Mouse (Mus musculus) neural tube, embryonic 13.5 days (tissue): ENCODE data around the gene Olfr18. TPM values are rescaled to one million over a fixed set of nuclear protein-coding genes. Genes with fewer than 3 reads are reported as not detected.

Source experiments
- polyA plus RNA-seq: library from polyadenylated mRNA; unstranded; fragments of >200 nt; fragmentation: Nextera tagmentation; extraction: Ambion mirVana; gene quantifications from 2 replicates; pipeline ENCODE4 v1.2.1, GENCODE M21; 2015

The Olfr18 gene
- polyA plus RNA-seq, 1 experiment from 2014 or later = 0.13 TPM

Other genes starting within 250 kb of the Olfr18 start
- gene Olfr868, start 237.5 kb downstream of the Olfr18 start, polyA plus RNA-seq = not detected in 2 replicates
- gene Olfr869, start 207.1 kb downstream of the Olfr18 start, polyA plus RNA-seq = not detected in 2 replicates
- not detected in 2 replicates for gene Olfr870, start 162.0 kb downstream of the Olfr18 start, polyA plus RNA-seq
- not detected in 2 replicates for gene Olfr871, start 123.9 kb downstream of the Olfr18 start, polyA plus RNA-seq
- not detected in 2 replicates for gene Olfr872, start 99.0 kb downstream of the Olfr18 start, polyA plus RNA-seq
- not detected in 2 replicates for gene Olfr39, start 53.7 kb downstream of the Olfr18 start, polyA plus RNA-seq
- gene Olfr873, start 37.6 kb downstream of the Olfr18 start, polyA plus RNA-seq = not detected in 2 replicates
- 33.4 and 39.7 TPM in 2 replicates for gene Zfp560, start 49.1 kb upstream of the Olfr18 start, polyA plus RNA-seq
- 15.2 and 15.3 TPM in 2 replicates for gene Zfp26, start 124.1 kb upstream of the Olfr18 start, polyA plus RNA-seq
- 29.3 and 30.4 TPM in 2 replicates for gene Zfp426, start 156.7 kb upstream of the Olfr18 start, polyA plus RNA-seq
- 107 and 129 TPM in 2 replicates for gene Zfp266, start 185.3 kb upstream of the Olfr18 start, polyA plus RNA-seq
- gene Zfp846, start 245.2 kb upstream of the Olfr18 start, polyA plus RNA-seq = 39.6 and 44.4 TPM in 2 replicates